Mouse (Mus musculus): ENCODE measurements around the gene Slc9a5. TPM values are rescaled to one million over a fixed set of nuclear protein-coding genes. Genes with fewer than 3 reads are reported as not detected.

Gene Slc9a5
- total and polyA plus RNA-seq, 3 experiments = 0.95 to 4.5 (median 3.1) TPM

DNA sequence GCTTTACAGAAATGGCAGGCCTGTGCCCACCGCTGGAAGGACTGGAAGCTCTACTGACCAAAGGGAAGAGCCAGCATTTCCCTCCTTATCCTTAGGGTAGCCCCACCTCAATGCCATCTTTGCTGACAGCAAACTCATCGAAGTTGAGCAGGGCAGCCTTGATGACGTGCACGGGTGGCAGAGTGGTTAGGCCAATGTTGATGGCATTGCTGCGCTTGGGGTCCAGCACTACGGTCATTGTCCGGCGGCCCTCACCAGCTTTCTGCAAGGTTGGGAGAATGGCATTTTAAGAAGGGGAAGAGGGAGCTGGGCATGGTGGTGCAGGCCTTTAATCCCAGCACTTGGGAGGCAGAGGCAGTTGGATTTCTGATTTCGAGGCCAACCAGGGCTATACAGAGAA is 16.7 kb upstream of the Slc9a5 start:
- no peaks in the 10 kb centered on the region for H3K9me3 ChIP-seq (replicated peaks; ENCODE audit: low read length)
- TF ChIP-seq UBTF (IDR thresholded peaks at IDR 0.05; ENCODE audit: low read depth, low read length) (no peak), JUN (IDR thresholded peaks at IDR 0.05; ENCODE audit: insufficient read depth, low read depth, low read length) (no peak), POLR2AphosphoS2 (IDR thresholded peaks at IDR 0.05; ENCODE audit: low read depth, low read length) (no peak), MEF2A (IDR thresholded peaks at IDR 0.05; ENCODE audit: borderline replicate concordance, low read depth, low read length) (no peak), RAD21 (IDR thresholded peaks at IDR 0.05; ENCODE audit: low read depth, low read length) (no peak), NRF1 (IDR thresholded peaks at IDR 0.05; ENCODE audit: low read depth, low read length) (no peak)
- H3K4me2 ChIP-seq (ENCODE audit: insufficient read depth, low read depth, poor library complexity, severe bottlenecking) = no peak overlapping the region
- H3K36me3 ChIP-seq (replicated peaks in 1 of 2; ENCODE audit: control insufficient read depth in 1 of 2, insufficient read depth in 1 of 2, low read length in 1 of 2) = peaks cover 67 to 89% of the 10 kb centered on the region in 2 experiments
- no peak overlapping the region for H3K9ac ChIP-seq (ENCODE audit: insufficient read depth, low read depth)
- no peak overlapping the region for H3K4me3 ChIP-seq (replicated peaks in 1 of 3; ENCODE audit: low read depth in 2 of 3, low read length in 2 of 3, poor library complexity in 1 of 3)
- H3K79me2 ChIP-seq (replicated peaks; ENCODE audit: control insufficient read depth, extremely low read depth, insufficient read depth, poor library complexity, severe bottlenecking) = peaks cover 7% of the 10 kb centered on the region
- in situ Hi-C loops (cut with MboI; ENCODE audit: low pct_ligation_motif_present, low pct_unique_long_range_greater_than_20kb, low sequenced_read_pairs) = no loop called here
- H3K27ac ChIP-seq (ENCODE audit: insufficient read depth, low read depth) = no peak overlapping the region
- dilution Hi-C loops (cut with MboI; ENCODE audit: extremely low pct_ligation_motif_present, extremely low pct_unique_long_range_greater_than_20kb, low sequenced_read_pairs) = no loop called here
- H3K4me1 ChIP-seq (ENCODE audit: control insufficient read depth in 1 of 2, insufficient read depth in 2 of 2) = peaks cover 3 to 9% of the 10 kb centered on the region in 2 experiments
- H3K27me3 ChIP-seq (replicated peaks) = no peaks in the 10 kb centered on the region
- DNase-seq (ENCODE audit: extremely low read depth) = no peak

- H3K36me3 ChIP-seq (replicated peaks in 1 of 2; ENCODE audit: control insufficient read depth in 1 of 2, insufficient read depth in 1 of 2, low read length in 1 of 2) = peaks cover 73 to 93% of the 10 kb centered on the region in 2 experiments
- no peaks in the 10 kb centered on the region for H3K27me3 ChIP-seq (replicated peaks)
- no peak overlapping the region for H3K4me3 ChIP-seq (replicated peaks in 1 of 3; ENCODE audit: low read depth in 2 of 3, low read length in 2 of 3, poor library complexity in 1 of 3)
- no peaks in the 10 kb centered on the region for H3K9me3 ChIP-seq (replicated peaks; ENCODE audit: low read length)
- DNase-seq (ENCODE audit: extremely low read depth) = no peak
- peaks cover under 1% of the 10 kb centered on the region for H3K79me2 ChIP-seq (replicated peaks; ENCODE audit: control insufficient read depth, extremely low read depth, insufficient read depth, poor library complexity, severe bottlenecking)
- in situ Hi-C loops (cut with MboI; ENCODE audit: low pct_ligation_motif_present, low pct_unique_long_range_greater_than_20kb, low sequenced_read_pairs) = no loop called here
- peaks cover under 1 to 6% of the 10 kb centered on the region in 2 experiments; a peak in 3 of 4 replicates for H3K4me1 ChIP-seq (ENCODE audit: control insufficient read depth in 1 of 2, insufficient read depth in 2 of 2)
- no peak overlapping the region for H3K27ac ChIP-seq (ENCODE audit: insufficient read depth, low read depth)
- TF ChIP-seq RCOR1 (conservative IDR thresholded peaks at IDR 0.05; ENCODE audit: low read depth, low read length) (no peak), CTCF (conservative IDR thresholded peaks at IDR 0.05 in 1 of 2, IDR thresholded peaks at IDR 0.05 in 1 of 2; ENCODE audit: low read depth in 2 of 2, low read length in 2 of 2) (no peak), CHD2 (IDR thresholded peaks at IDR 0.05; ENCODE audit: low read length) (no peak), MXI1 (IDR thresholded peaks at IDR 0.05; ENCODE audit: low read depth, low read length) (no peak), TBP (conservative IDR thresholded peaks at IDR 0.05; ENCODE audit: low read depth, low read length) (no peak), NRF1 (IDR thresholded peaks at IDR 0.05; ENCODE audit: low read depth, low read length) (no peak), POLR2A (IDR thresholded peaks at IDR 0.05; ENCODE audit: low read depth, low read length) (no peak; the same call in 1 of the 2 replicates), MAFK (IDR thresholded peaks at IDR 0.05; ENCODE audit: insufficient replicate concordance, low read length) (no peak), UBTF (IDR thresholded peaks at IDR 0.05; ENCODE audit: low read depth, low read length) (no peak), SMC3 (IDR thresholded peaks at IDR 0.05; ENCODE audit: low read depth, low read length) (no peak), USF1 (IDR thresholded peaks at IDR 0.05; ENCODE audit: low read depth, low read length) (no peak), MAX (IDR thresholded peaks at IDR 0.05; ENCODE audit: low read length) (no peak), SIN3A (IDR thresholded peaks at IDR 0.05; ENCODE audit: low read length) (no peak), PAX5 (IDR thresholded peaks at IDR 0.05; ENCODE audit: low read length) (no peak), JUND (conservative IDR thresholded peaks at IDR 0.05; ENCODE audit: low read depth, low read length) (no peak), BHLHE40 (IDR thresholded peaks at IDR 0.05; ENCODE audit: low read depth, low read length) (no peak), CHD1 (IDR thresholded peaks at IDR 0.05; ENCODE audit: low read depth, low read length) (no peak), MEF2A (IDR thresholded peaks at IDR 0.05; ENCODE audit: borderline replicate concordance, low read depth, low read length) (no peak)
- H3K9ac ChIP-seq (ENCODE audit: insufficient read depth, low read depth) = no peak overlapping the region
- dilution Hi-C loops (cut with MboI; ENCODE audit: extremely low pct_ligation_motif_present, extremely low pct_unique_long_range_greater_than_20kb, low sequenced_read_pairs) = no loop called here
- no peak overlapping the region for H3K4me2 ChIP-seq (ENCODE audit: insufficient read depth, low read depth, poor library complexity, severe bottlenecking)
Observed at GRCm38 (mm10) chr8:105332523-105332922, 16.1 kb upstream of the Slc9a5 start.
